Comparison of ENCODE assay signal across 26 mouse cellular contexts in genomic region chr13:109534709-109535284, GRCm38 (mm10).
DNase-seq lines count a peak whose midpoint lies in the region; ATAC-seq and TF ChIP-seq lines count a peak whose summit lies in the region.
"Had no signal": no experiment of that assay in that cellular context is flagged by ENCODE, and none has a peak within 500 bp of the region (broad histone marks: within the 10 kb centered on the region; RNA-seq: fewer than 3 reads in every experiment).

No protein-coding gene starts in this region.

- no peaks in the 10 kb centered on the region for H3K27me3 ChIP-seq in forebrain, embryonic 16.5 days (replicated peaks; ENCODE audit: control insufficient read depth, insufficient read depth, low read length)
- no peaks in the 10 kb centered on the region for H3K27me3 ChIP-seq in forebrain, embryonic 10.5 days (ENCODE audit: poor library complexity, severe bottlenecking)
- H3K27me3 ChIP-seq in neural tube, embryonic 13.5 days: no peaks in the 10 kb centered on the region
- no peaks in the 10 kb centered on the region for H3K27me3 ChIP-seq in midbrain, embryonic 12.5 days
- no peaks in the 10 kb centered on the region for H3K27me3 ChIP-seq in midbrain, postnatal 0 days (ENCODE audit: insufficient read depth, low read length)
- H3K27me3 ChIP-seq: heart, embryonic 13.5 days; intestine, embryonic 15.5 days; liver, embryonic 12.5 days had no signal

- TF ChIP-seq CTCF in midbrain, postnatal 0 days (IDR thresholded peaks at IDR 0.05): no peak

- H3K4me3 ChIP-seq in forebrain, embryonic 16.5 days (replicated peaks; ENCODE audit: low read length): no peak overlapping the region
- no peak overlapping the region for H3K4me3 ChIP-seq in forebrain, embryonic 10.5 days
- H3K4me3 ChIP-seq in neural tube, embryonic 13.5 days: no peak overlapping the region
- H3K4me3 ChIP-seq in midbrain, embryonic 12.5 days: no peak overlapping the region
- no peak overlapping the region for H3K4me3 ChIP-seq in midbrain, postnatal 0 days (ENCODE audit: low read depth, low read length)
- H3K4me3 ChIP-seq: heart, embryonic 13.5 days; intestine, embryonic 15.5 days; layer of hippocampus, adult 2 months; left cerebral cortex, adult 2 months; liver, embryonic 12.5 days had no signal

- no peaks in the 10 kb centered on the region for H3K36me3 ChIP-seq in forebrain, embryonic 16.5 days (ENCODE audit: control insufficient read depth, insufficient read depth)
- no peaks in the 10 kb centered on the region for H3K36me3 ChIP-seq in forebrain, embryonic 10.5 days (replicated peaks)
- no peaks in the 10 kb centered on the region for H3K36me3 ChIP-seq in neural tube, embryonic 13.5 days
- no peaks in the 10 kb centered on the region for H3K36me3 ChIP-seq in midbrain, embryonic 12.5 days
- H3K36me3 ChIP-seq in midbrain, postnatal 0 days (ENCODE audit: insufficient read depth, low read length): no peaks in the 10 kb centered on the region
- H3K36me3 ChIP-seq: heart, embryonic 13.5 days; intestine, embryonic 15.5 days; liver, embryonic 12.5 days had no signal

- WGBS in forebrain, embryonic 16.5 days: 82% methylated on average over 5 of the region's 5 CpGs
- 89% methylated on average over 5 of the region's 5 CpGs for WGBS in forebrain, embryonic 10.5 days
- 69% methylated on average over 5 of the region's 5 CpGs for WGBS in neural tube, embryonic 13.5 days
- 65% methylated on average over 5 of the region's 5 CpGs for WGBS in midbrain, embryonic 12.5 days
- 68% methylated on average over 5 of the region's 5 CpGs for WGBS in midbrain, postnatal 0 days

- H3K9me3 ChIP-seq in forebrain, embryonic 16.5 days (ENCODE audit: control insufficient read depth, low read length): no peaks in the 10 kb centered on the region
- no peaks in the 10 kb centered on the region for H3K9me3 ChIP-seq in forebrain, embryonic 10.5 days
- no peaks in the 10 kb centered on the region for H3K9me3 ChIP-seq in neural tube, embryonic 13.5 days
- H3K9me3 ChIP-seq in midbrain, embryonic 12.5 days: no peaks in the 10 kb centered on the region
- H3K9me3 ChIP-seq in midbrain, postnatal 0 days (ENCODE audit: low read length): no peaks in the 10 kb centered on the region
- H3K9me3 ChIP-seq: heart, embryonic 13.5 days; intestine, embryonic 15.5 days; liver, embryonic 12.5 days had no signal

- DNase-seq in forebrain, embryonic 10.5 days (ENCODE audit: extremely low spot score, low spot score): no peak
- no peak for DNase-seq in neural tube, embryonic 10.5 days (ENCODE audit: extremely low spot score, low spot score)
- no peak for DNase-seq in midbrain, postnatal 0 days (ENCODE audit: low spot score)
- DNase-seq in left cerebral cortex, adult 9 months (ENCODE audit: low spot score in 2 of 2): no peak
- DNase-seq: adrenal gland, adult 2 months; adrenal gland, postnatal 36 days; cerebellum, adult 18-20 months; cerebellum, postnatal 10 days; gastrocnemius, postnatal 10 days; heart, postnatal 10 days; kidney, adult 2 months; kidney, postnatal 36 days; left cerebral cortex, postnatal 4 days; liver, postnatal 0 days; lung, postnatal 36 days; thymus, adult 2 months; thymus, postnatal 36 days had no signal

- H3K4me1 ChIP-seq in forebrain, embryonic 16.5 days (replicated peaks; ENCODE audit: control insufficient read depth, insufficient read depth, low read length): peaks cover 12% of the 10 kb centered on the region
- H3K4me1 ChIP-seq in forebrain, embryonic 10.5 days: peaks cover 14% of the 10 kb centered on the region; the same call in 1 of the 2 replicates
- H3K4me1 ChIP-seq in neural tube, embryonic 13.5 days (replicated peaks): peaks cover 23% of the 10 kb centered on the region
- H3K4me1 ChIP-seq in midbrain, embryonic 12.5 days: peaks cover 7% of the 10 kb centered on the region
- no peaks in the 10 kb centered on the region for H3K4me1 ChIP-seq in midbrain, postnatal 0 days (ENCODE audit: insufficient read depth, low read length)
- H3K4me1 ChIP-seq: heart, embryonic 13.5 days; intestine, embryonic 15.5 days; liver, embryonic 12.5 days had no signal

- peak overlapping the region; percentile 74 for H3K27ac ChIP-seq in forebrain, embryonic 16.5 days (ENCODE audit: low read length)
- no peak overlapping the region for H3K27ac ChIP-seq in forebrain, embryonic 10.5 days
- H3K27ac ChIP-seq in neural tube, embryonic 13.5 days (replicated peaks): peak overlapping the region; percentile 65
- H3K27ac ChIP-seq in midbrain, embryonic 12.5 days (replicated peaks): peak overlapping the region; percentile 69; the same call in 1 of the 2 replicates
- peak overlapping the region; percentile 28 for H3K27ac ChIP-seq in midbrain, postnatal 0 days (ENCODE audit: low read depth, low read length)
- H3K27ac ChIP-seq: heart, embryonic 13.5 days; intestine, embryonic 15.5 days; layer of hippocampus, adult 2 months; left cerebral cortex, adult 2 months; liver, embryonic 12.5 days had no signal

- H3K4me2 ChIP-seq in forebrain, embryonic 16.5 days (ENCODE audit: low read length): no peak overlapping the region
- H3K4me2 ChIP-seq in neural tube, embryonic 13.5 days: no peak overlapping the region
- no peak overlapping the region for H3K4me2 ChIP-seq in midbrain, embryonic 12.5 days (replicated peaks)
- no peak overlapping the region for H3K4me2 ChIP-seq in midbrain, postnatal 0 days (ENCODE audit: low read depth, low read length, poor library complexity, severe bottlenecking)
- H3K4me2 ChIP-seq: heart, embryonic 13.5 days; intestine, embryonic 15.5 days; liver, embryonic 12.5 days had no signal

- no peak overlapping the region for H3K9ac ChIP-seq in forebrain, embryonic 16.5 days (replicated peaks; ENCODE audit: low read depth, low read length)
- no peak overlapping the region for H3K9ac ChIP-seq in neural tube, embryonic 13.5 days
- H3K9ac ChIP-seq in midbrain, embryonic 12.5 days (replicated peaks): no peak overlapping the region
- H3K9ac ChIP-seq in midbrain, postnatal 0 days (replicated peaks; ENCODE audit: low read length, poor library complexity, severe bottlenecking): no peak overlapping the region
- H3K9ac ChIP-seq: heart, embryonic 13.5 days; intestine, embryonic 15.5 days; liver, embryonic 12.5 days; liver, postnatal 0 days had no signal

- no peak for ATAC-seq in forebrain, embryonic 16.5 days
- no peak for ATAC-seq in neural tube, embryonic 13.5 days (ENCODE audit: low read depth)
- peak; percentile 42; the same call in 1 of the 2 replicates for ATAC-seq in midbrain, embryonic 12.5 days (ENCODE audit: low FRiP score, low read depth)
- no peak for ATAC-seq in midbrain, postnatal 0 days (ENCODE audit: low FRiP score)
- ATAC-seq: activated CD4-positive, CD25-positive, alpha-beta regulatory T cell, adult 4 months; intestine, embryonic 15.5 days; liver, embryonic 12.5 days; liver, postnatal 0 days had no signal
